Mouse (Mus musculus): Measurements from ENCODE around the gene Cdk18.

The Cdk18 gene

GRCm38 (mm10) chr1:132112426-132112825 lies 27.1 kb downstream of the Cdk18 start:
- DNase-seq (ENCODE audit: low spot score in 2 of 2): no peak

GRCm38 (mm10) chr1:132111411-132111810 lies 28.1 kb downstream of the Cdk18 start:
- DNase-seq (ENCODE audit: low spot score in 2 of 2): no peak

GRCm38 (mm10) chr1:132109368-132109767 lies 30.1 kb downstream of the Cdk18 start:
- DNase-seq (ENCODE audit: low spot score in 2 of 2): no peak

- DNase-seq (ENCODE audit: low spot score in 2 of 2): no peak
Measured at GRCm38 (mm10) chr1:132104353-132104752, 35.1 kb downstream of the Cdk18 start.

- DNase-seq (ENCODE audit: low spot score in 2 of 2): no peak
Measured at GRCm38 (mm10) chr1:132101953-132102697, 37.4 kb downstream of the Cdk18 start.

- no peak for DNase-seq (ENCODE audit: low spot score in 2 of 2)
Measured at GRCm38 (mm10) chr1:132099775-132100174, 39.7 kb downstream of the Cdk18 start.

- DNase-seq (ENCODE audit: low spot score in 2 of 2): no peak
Measured at GRCm38 (mm10) chr1:132099016-132099415, 40.5 kb downstream of the Cdk18 start.

GRCm38 (mm10) chr1:132098076-132098475 lies 41.4 kb downstream of the Cdk18 start:
- no peak for DNase-seq (ENCODE audit: low spot score in 2 of 2)

- no peak for DNase-seq (ENCODE audit: low spot score in 2 of 2)
Measured at GRCm38 (mm10) chr1:132095356-132096004, 44.0 kb downstream of the Cdk18 start.

GRCm38 (mm10) chr1:132093269-132093668 lies 46.2 kb downstream of the Cdk18 start:
- no peak for DNase-seq (ENCODE audit: low spot score in 2 of 2)

GRCm38 (mm10) chr1:132090266-132090665 lies 49.2 kb downstream of the Cdk18 start:
- no peak for DNase-seq (ENCODE audit: low spot score in 2 of 2)

- no peak for DNase-seq (ENCODE audit: low spot score in 2 of 2)
Measured at GRCm38 (mm10) chr1:132089767-132090166, 49.7 kb downstream of the Cdk18 start.

- peak in 1 of 2 experiments; percentile 63 for DNase-seq (ENCODE audit: low spot score in 2 of 2)
Measured at GRCm38 (mm10) chr1:132088181-132088671, 51.3 kb downstream of the Cdk18 start.

GRCm38 (mm10) chr1:132085181-132086049 lies 54.1 kb downstream of the Cdk18 start:
- DNase-seq (ENCODE audit: low spot score in 2 of 2): no peak

GRCm38 (mm10) chr1:132078413-132078812 lies 61.1 kb downstream of the Cdk18 start:
- no peak for DNase-seq (ENCODE audit: low spot score in 2 of 2)

GRCm38 (mm10) chr1:132075576-132075975 lies 63.9 kb downstream of the Cdk18 start:
- no peak for DNase-seq (ENCODE audit: low spot score in 2 of 2)

- DNase-seq (ENCODE audit: low spot score in 2 of 2): no peak
Measured at GRCm38 (mm10) chr1:132070659-132071058, 68.8 kb downstream of the Cdk18 start.

- DNase-seq (ENCODE audit: low spot score in 2 of 2): no peak
Measured at GRCm38 (mm10) chr1:132069436-132069835, 70.0 kb downstream of the Cdk18 start.

- DNase-seq (ENCODE audit: low spot score in 2 of 2): peak; percentile 45 to 54
Measured at GRCm38 (mm10) chr1:132067261-132068255, 71.9 kb downstream of the Cdk18 start, which contains the start of gene Mfsd4a. Gene Mfsd4a (minus strand): TSS chr1:132068062.

- peak; percentile 47 to 68 for DNase-seq (ENCODE audit: low spot score in 2 of 2)
Measured at GRCm38 (mm10) chr1:132065475-132066172, 73.9 kb downstream of the Cdk18 start.
